Mouse (Mus musculus) liver, adult 2 months (tissue): ENCODE data around the gene Ccin. TPM values are rescaled to one million over a fixed set of nuclear protein-coding genes. Genes with fewer than 3 reads are reported as not detected.

Source experiments
- DNase-seq: peaks from one replicate; pipeline ENCODE4 v3.0.0-alpha.2; 2011; ENCODE audit warnings: low read depth, low spot score; ENCODE audit errors: extremely low read depth
- H3K27ac ChIP-seq: fragments of 200-500 bp; replicated peaks from 2 replicates; pipeline ENCODE4 v1.5.1; 2012; ENCODE audit warnings: low read depth, mild to moderate bottlenecking, control low read depth, inconsistent platforms, low read length; ENCODE audit not compliant: insufficient read depth
- H3K27me3 ChIP-seq: fragments of 200-500 bp; 2 replicates; pipeline ENCODE4 v1.6.1; 2012; ENCODE audit warnings: mild to moderate bottlenecking, moderate library complexity, low read length, inconsistent platforms; ENCODE audit not compliant: control insufficient read depth, insufficient read depth
- H3K36me3 ChIP-seq: fragments of 200-500 bp; 2 replicates; pipeline ENCODE4 v1.6.1; 2012; ENCODE audit warnings: low read length, inconsistent platforms; ENCODE audit not compliant: control insufficient read depth, insufficient read depth
- H3K4me1 ChIP-seq: fragments of 200-500 bp; 2 replicates; pipeline ENCODE4 v1.6.1; 2011; ENCODE audit warnings: low read length; ENCODE audit not compliant: control insufficient read depth, insufficient read depth
- H3K4me3 ChIP-seq: fragments of 200-500 bp; 2 replicates; pipeline ENCODE4 v1.5.1; 2011; ENCODE audit warnings: low read depth, mild to moderate bottlenecking, control low read depth, low read length, moderate library complexity; ENCODE audit not compliant: insufficient read depth
- H3K79me2 ChIP-seq: fragments of 200-500 bp; 2 replicates; pipeline ENCODE4 v1.6.1; 2012; ENCODE audit warnings: inconsistent platforms, mild to moderate bottlenecking, low read length, moderate library complexity; ENCODE audit not compliant: control insufficient read depth, insufficient read depth
- H3K9ac ChIP-seq: fragments of 200-500 bp; 2 replicates; pipeline ENCODE4 v1.6.1; 2012; ENCODE audit warnings: low read depth, mild to moderate bottlenecking, control low read depth, inconsistent platforms, low read length
- CTCF ChIP-seq: fragments of 200-500 bp; IDR thresholded peaks from 2 replicates; pipeline ENCODE4 v1.5.1; 2011; ENCODE audit warnings: low read depth, low read length, control low read depth
- POLR2A ChIP-seq: fragments of 200-500 bp; IDR thresholded peaks from 2 replicates; pipeline ENCODE4 v1.6.1; 2011; ENCODE audit warnings: low read length, control low read depth; ENCODE audit not compliant: insufficient read depth; ENCODE audit errors: extremely low read depth
- WGBS: fragments of 180-500 bp; shearing (Covaris S2); methylation state at CpG from one replicate; pipeline ENCODE4 v1.1.7; 2018; 5-methylcytosine and 5-hydroxymethylcytosine counted together
- polyA plus RNA-seq: library from polyadenylated mRNA; depleted of rRNA; stranded (reverse); fragments of >200 nt; gene quantifications from 2 replicates; pipeline ENCODE4 v1.2.3, GENCODE M21; 2012
- total RNA-seq: library from RNA; depleted of rRNA; stranded (reverse); fragments of >200 nt; gene quantifications from 2 replicates; pipeline ENCODE4 v1.2.3, GENCODE M21; 2014

Gene Ccin
- total and polyA plus RNA-seq, 2 experiments, result not detected

DNA sequence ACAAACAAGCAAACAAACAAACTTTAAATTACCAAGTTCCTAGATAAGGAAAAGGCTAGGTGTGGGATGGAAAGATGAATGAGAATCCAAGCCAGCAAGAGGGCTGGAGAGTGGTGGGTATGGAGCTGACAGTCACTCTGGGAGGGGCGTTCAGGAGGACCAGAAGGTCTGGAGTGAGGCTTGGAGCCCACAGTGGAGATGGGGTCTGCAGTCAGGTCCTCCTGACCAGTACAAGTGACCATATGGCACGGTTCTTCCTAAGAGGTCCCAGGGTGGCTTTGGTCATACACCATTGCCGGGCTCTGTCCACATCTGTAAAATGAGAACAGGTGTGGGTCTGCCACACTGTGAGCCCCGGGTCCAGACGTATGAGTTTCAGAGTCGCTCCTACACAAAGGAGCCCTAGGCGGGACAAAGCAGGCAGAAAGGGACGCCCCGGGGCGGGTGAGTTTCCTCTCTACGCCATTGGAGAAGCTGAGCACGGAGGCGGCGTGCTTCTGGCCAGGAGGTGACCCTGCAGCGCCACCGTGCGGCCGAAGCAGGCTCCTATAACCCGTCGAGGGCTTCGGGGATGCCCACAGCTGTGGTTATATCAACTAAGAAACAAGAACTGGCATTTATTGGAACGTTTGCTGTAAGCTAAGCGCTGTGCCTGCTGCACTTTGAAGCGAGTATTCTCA lies 1.1 kb upstream of the Ccin start:
- 2% methylated on average over 24 of the region's 24 CpGs for WGBS
- H3K36me3 ChIP-seq, result no peaks in the 10 kb centered on the region
- 0 out of 2 replicates have a peak overlapping the region, but pooled peaks have one; percentile 20 for H3K9ac ChIP-seq
- H3K27ac ChIP-seq, result no peak overlapping the region
- H3K27me3 ChIP-seq, result no peaks in the 10 kb centered on the region
- no peak overlapping the region for H3K4me3 ChIP-seq
- peak; percentile 94 for TF ChIP-seq CTCF
- TF ChIP-seq POLR2A, result no peak
- H3K79me2 ChIP-seq, result no peaks in the 10 kb centered on the region
- peak; percentile 50 for DNase-seq
- H3K4me1 ChIP-seq, result no peaks in the 10 kb centered on the region

- H3K9ac ChIP-seq, result no peak overlapping the region
- no peaks in the 10 kb centered on the region for H3K27me3 ChIP-seq
- WGBS, result 94% methylated on average over 22 of the region's 22 CpGs
- TF ChIP-seq CTCF (no peak), POLR2A (no peak)
- H3K36me3 ChIP-seq, result no peaks in the 10 kb centered on the region
- H3K79me2 ChIP-seq, result no peaks in the 10 kb centered on the region
- no peak overlapping the region for H3K27ac ChIP-seq
- H3K4me3 ChIP-seq, result no peak overlapping the region
- DNase-seq, result no peak
- no peaks in the 10 kb centered on the region for H3K4me1 ChIP-seq
Observed at GRCm38 (mm10) chr4:43983756-43984155, 473 bp downstream of the Ccin start.

- no peaks in the 10 kb centered on the region for H3K79me2 ChIP-seq
- WGBS, result 89% methylated on average over 19 of the region's 19 CpGs
- H3K36me3 ChIP-seq, result no peaks in the 10 kb centered on the region
- no peak for DNase-seq
- no peak overlapping the region for H3K9ac ChIP-seq
- no peak overlapping the region for H3K27ac ChIP-seq
- no peak for TF ChIP-seq POLR2A
- H3K4me3 ChIP-seq, result no peak overlapping the region
- H3K27me3 ChIP-seq, result no peaks in the 10 kb centered on the region
- no peaks in the 10 kb centered on the region for H3K4me1 ChIP-seq
Observed at GRCm38 (mm10) chr4:43984326-43984725, 1.0 kb downstream of the Ccin start.

DNA sequence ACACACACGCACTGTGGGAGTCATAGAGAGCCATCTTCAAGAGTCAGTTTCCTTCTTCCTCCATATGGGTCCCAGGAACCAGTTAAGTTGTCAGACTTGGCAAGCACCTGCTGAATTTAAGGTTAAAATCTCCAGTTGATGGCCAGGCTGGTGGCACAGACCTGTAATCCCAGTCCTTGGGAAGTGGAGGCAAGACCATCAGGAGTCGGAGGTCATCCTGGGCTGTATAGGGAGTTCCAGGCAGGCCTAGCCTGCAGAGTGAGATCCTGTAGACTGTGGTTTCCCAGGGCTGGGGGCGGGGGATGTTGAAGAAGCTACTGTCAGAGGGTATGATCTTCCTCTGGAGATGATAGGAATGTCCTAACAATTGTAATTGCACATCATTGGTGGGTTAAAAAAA lies 5.7 kb downstream of the Ccin start:
- Histone ChIP-seq H3K27ac (no peak overlapping the region), H3K36me3 (no peaks in the 10 kb centered on the region), H3K27me3 (no peaks in the 10 kb centered on the region), H3K79me2 (no peaks in the 10 kb centered on the region), H3K4me3 (no peak overlapping the region), H3K4me1 (no peaks in the 10 kb centered on the region), H3K9ac (no peak overlapping the region)
- DNase-seq, result no peak
- TF ChIP-seq CTCF, result no peak
- TF ChIP-seq POLR2A, result no peak
- WGBS, result 95% methylated on average over 3 of the region's 3 CpGs

DNA sequence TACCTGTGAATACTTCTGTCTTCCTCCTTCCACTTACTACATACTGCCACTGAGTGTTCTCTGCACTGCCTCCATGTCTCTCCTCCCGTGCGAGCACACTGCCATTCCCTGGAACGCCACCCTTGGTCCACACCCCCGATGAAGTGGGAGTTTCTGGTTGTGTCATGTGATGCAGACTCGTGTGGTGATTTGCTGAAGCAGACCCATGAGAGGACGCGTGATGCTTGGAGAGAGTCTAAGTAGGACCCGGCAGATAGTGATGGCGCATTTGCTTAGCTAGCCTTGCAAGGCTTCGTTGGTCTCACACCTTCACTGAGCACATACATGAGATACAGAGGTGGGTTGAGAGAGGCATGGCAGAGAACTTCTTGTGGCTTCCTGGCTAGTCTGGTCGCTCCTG lies 9.8 kb downstream of the Ccin start:
- H3K27ac ChIP-seq, result no peak overlapping the region
- no peak for TF ChIP-seq POLR2A
- TF ChIP-seq CTCF, result no peak
- no peak for DNase-seq
- 94% methylated on average over 11 of the region's 11 CpGs for WGBS
- H3K4me1 ChIP-seq, result no peaks in the 10 kb centered on the region
- no peak overlapping the region for H3K4me3 ChIP-seq
- no peaks in the 10 kb centered on the region for H3K27me3 ChIP-seq
- no peak overlapping the region for H3K9ac ChIP-seq
- H3K36me3 ChIP-seq, result no peaks in the 10 kb centered on the region
- H3K79me2 ChIP-seq, result no peaks in the 10 kb centered on the region

GRCm38 (mm10) chr4:43994342-43994741 lies 11.1 kb downstream of the Ccin start:
- WGBS, result 78% methylated on average over 2 of the region's 2 CpGs
- Histone ChIP-seq H3K4me1 (no peaks in the 10 kb centered on the region), H3K27me3 (no peaks in the 10 kb centered on the region), H3K9ac (no peak overlapping the region), H3K79me2 (no peaks in the 10 kb centered on the region), H3K36me3 (no peaks in the 10 kb centered on the region), H3K27ac (no peak overlapping the region), H3K4me3 (no peak overlapping the region)
- TF ChIP-seq POLR2A, result no peak
- no peak for TF ChIP-seq CTCF
- no peak for DNase-seq
